Mouse (Mus musculus): ENCODE data around the gene Lgals1. TPM values are rescaled to one million over a fixed set of nuclear protein-coding genes. Genes with fewer than 3 reads are reported as not detected.

The Lgals1 gene
- total and polyA plus RNA-seq, 3 experiments = 637 to 805 (median 735) TPM

GRCm38 (mm10) chr15:78916052-78916826, 10.3 kb upstream of the Lgals1 start:
- Histone ChIP-seq H3K79me2 (replicated peaks; ENCODE audit: control insufficient read depth, extremely low read depth, insufficient read depth, poor library complexity, severe bottlenecking) (no peaks in the 10 kb centered on the region), H3K27ac (ENCODE audit: insufficient read depth, low read depth) (no peak overlapping the region), H3K4me3 (replicated peaks in 1 of 3; ENCODE audit: low read depth in 2 of 3, low read length in 2 of 3, poor library complexity in 1 of 3) (no peak overlapping the region), H3K4me2 (ENCODE audit: insufficient read depth, low read depth, poor library complexity, severe bottlenecking) (no peak overlapping the region), H3K27me3 (replicated peaks) (no peaks in the 10 kb centered on the region), H3K9ac (ENCODE audit: insufficient read depth, low read depth) (no peak overlapping the region), H3K36me3 (replicated peaks in 1 of 2; ENCODE audit: control insufficient read depth in 1 of 2, insufficient read depth in 1 of 2, low read length in 1 of 2) (peaks cover 16 to 70% of the 10 kb centered on the region in 2 experiments), H3K4me1 (ENCODE audit: control insufficient read depth in 1 of 2, insufficient read depth in 2 of 2) (peaks cover 10 to 31% of the 10 kb centered on the region in 2 experiments), H3K9me3 (replicated peaks; ENCODE audit: low read length) (peaks cover 8% of the 10 kb centered on the region)
- DNase-seq (ENCODE audit: extremely low read depth) = no peak
- no peak for TF ChIP-seq ELF1 (IDR thresholded peaks at IDR 0.05; ENCODE audit: low read depth, low read length)
- TF ChIP-seq MAX (IDR thresholded peaks at IDR 0.05; ENCODE audit: low read length) = no peak
- no peak for TF ChIP-seq POLR2AphosphoS2 (IDR thresholded peaks at IDR 0.05; ENCODE audit: low read depth, low read length)
- no peak for TF ChIP-seq POLR2A (IDR thresholded peaks at IDR 0.05; ENCODE audit: low read depth, low read length)
- no peak for TF ChIP-seq RCOR1 (conservative IDR thresholded peaks at IDR 0.05; ENCODE audit: low read depth, low read length)
- no peak for TF ChIP-seq SMC3 (IDR thresholded peaks at IDR 0.05; ENCODE audit: low read depth, low read length)
- no peak for TF ChIP-seq ZKSCAN1 (IDR thresholded peaks at IDR 0.05; ENCODE audit: borderline replicate concordance, low read depth, low read length)
- no peak for TF ChIP-seq PAX5 (IDR thresholded peaks at IDR 0.05; ENCODE audit: low read length)
- TF ChIP-seq MAZ (IDR thresholded peaks at IDR 0.05; ENCODE audit: low read depth, low read length) = no peak
- TF ChIP-seq MYC (IDR thresholded peaks at IDR 0.05; ENCODE audit: low read depth, low read length) = no peak
- in situ Hi-C loops (cut with MboI; ENCODE audit: low pct_ligation_motif_present, low pct_unique_long_range_greater_than_20kb, low sequenced_read_pairs) (loop anchor here (25.0 kb wide), 1 partner anchor 421 kb away; the partner anchor contains the start of genes Maff and Pla2g6), dilution Hi-C loops (cut with MboI; ENCODE audit: extremely low pct_ligation_motif_present, extremely low pct_unique_long_range_greater_than_20kb, low sequenced_read_pairs) (no loop called here)

- no peaks in the 10 kb centered on the region for H3K27me3 ChIP-seq (replicated peaks)
- DNase-seq (ENCODE audit: extremely low read depth) = no peak
- peaks cover 19 to 49% of the 10 kb centered on the region in 2 experiments for H3K4me1 ChIP-seq (ENCODE audit: control insufficient read depth in 1 of 2, insufficient read depth in 2 of 2)
- H3K4me2 ChIP-seq (ENCODE audit: insufficient read depth, low read depth, poor library complexity, severe bottlenecking) = no peak overlapping the region
- peaks cover 11% of the 10 kb centered on the region for H3K9me3 ChIP-seq (replicated peaks; ENCODE audit: low read length)
- peaks cover 8 to 57% of the 10 kb centered on the region in 2 experiments for H3K36me3 ChIP-seq (replicated peaks in 1 of 2; ENCODE audit: control insufficient read depth in 1 of 2, insufficient read depth in 1 of 2, low read length in 1 of 2)
- no peak for TF ChIP-seq CHD1 (IDR thresholded peaks at IDR 0.05; ENCODE audit: low read depth, low read length)
- no peak overlapping the region for H3K27ac ChIP-seq (ENCODE audit: insufficient read depth, low read depth)
- dilution Hi-C loops (cut with MboI; ENCODE audit: extremely low pct_ligation_motif_present, extremely low pct_unique_long_range_greater_than_20kb, low sequenced_read_pairs) = no loop called here
- H3K9ac ChIP-seq (ENCODE audit: insufficient read depth, low read depth) = no peak overlapping the region
- no peaks in the 10 kb centered on the region for H3K79me2 ChIP-seq (replicated peaks; ENCODE audit: control insufficient read depth, extremely low read depth, insufficient read depth, poor library complexity, severe bottlenecking)
- H3K4me3 ChIP-seq (replicated peaks in 1 of 3; ENCODE audit: low read depth in 2 of 3, low read length in 2 of 3, poor library complexity in 1 of 3) = no peak overlapping the region
- in situ Hi-C loops (cut with MboI; ENCODE audit: low pct_ligation_motif_present, low pct_unique_long_range_greater_than_20kb, low sequenced_read_pairs) = loop anchor here (25.0 kb wide), 1 partner anchor 419 kb away; the partner anchor contains the start of genes Maff and Pla2g6
Measured at GRCm38 (mm10) chr15:78918126-78918525, 8.4 kb upstream of the Lgals1 start.

GRCm38 (mm10) chr15:78919914-78920313, 6.6 kb upstream of the Lgals1 start:
- H3K27me3 ChIP-seq (replicated peaks) = no peaks in the 10 kb centered on the region
- H3K79me2 ChIP-seq (replicated peaks; ENCODE audit: control insufficient read depth, extremely low read depth, insufficient read depth, poor library complexity, severe bottlenecking) = no peaks in the 10 kb centered on the region
- H3K4me1 ChIP-seq (ENCODE audit: control insufficient read depth in 1 of 2, insufficient read depth in 2 of 2) = peaks cover 28 to 63% of the 10 kb centered on the region in 2 experiments
- peak overlapping the region; percentile 57 for H3K27ac ChIP-seq (ENCODE audit: insufficient read depth, low read depth)
- H3K9ac ChIP-seq (ENCODE audit: insufficient read depth, low read depth) = peak overlapping the region; percentile 0; the same call in 1 of the 2 replicates
- H3K4me2 ChIP-seq (ENCODE audit: insufficient read depth, low read depth, poor library complexity, severe bottlenecking) = peak overlapping the region; percentile 9; the same call in 1 of the 2 replicates
- peaks cover 4 to 39% of the 10 kb centered on the region in 2 experiments for H3K36me3 ChIP-seq (replicated peaks in 1 of 2; ENCODE audit: control insufficient read depth in 1 of 2, insufficient read depth in 1 of 2, low read length in 1 of 2)
- dilution Hi-C loops (cut with MboI; ENCODE audit: extremely low pct_ligation_motif_present, extremely low pct_unique_long_range_greater_than_20kb, low sequenced_read_pairs) = no loop called here
- H3K9me3 ChIP-seq (replicated peaks; ENCODE audit: low read length) = peaks cover 3% of the 10 kb centered on the region
- in situ Hi-C loops (cut with MboI; ENCODE audit: low pct_ligation_motif_present, low pct_unique_long_range_greater_than_20kb, low sequenced_read_pairs) = loop anchor here (25.0 kb wide), 1 partner anchor 417 kb away; the partner anchor contains the start of genes Maff and Pla2g6
- no peak for DNase-seq (ENCODE audit: extremely low read depth)
- H3K4me3 ChIP-seq (replicated peaks in 1 of 3; ENCODE audit: low read depth in 2 of 3, low read length in 2 of 3, poor library complexity in 1 of 3) = no peak overlapping the region
- TF ChIP-seq JUN (IDR thresholded peaks at IDR 0.05; ENCODE audit: insufficient read depth, low read depth, low read length) = no peak; the same call in 1 of the 2 replicates
- TF ChIP-seq CTCF (conservative IDR thresholded peaks at IDR 0.05 in 1 of 2, IDR thresholded peaks at IDR 0.05 in 1 of 2; ENCODE audit: low read depth in 2 of 2, low read length in 2 of 2) = no peak
- TF ChIP-seq EP300 (IDR thresholded peaks at IDR 0.05; ENCODE audit: low read length) = peak; percentile 77
- no peak for TF ChIP-seq POLR2A (IDR thresholded peaks at IDR 0.05; ENCODE audit: low read depth, low read length)
- TF ChIP-seq NELFE (IDR thresholded peaks at IDR 0.05; ENCODE audit: low read depth, low read length) = no peak
- peak; percentile 77 for TF ChIP-seq JUND (conservative IDR thresholded peaks at IDR 0.05; ENCODE audit: low read depth, low read length)
- no peak for TF ChIP-seq USF2 (conservative IDR thresholded peaks at IDR 0.05; ENCODE audit: low read depth, low read length)
- no peak for TF ChIP-seq KAT2A (IDR thresholded peaks at IDR 0.05; ENCODE audit: insufficient replicate concordance, low read length)
- no peak for TF ChIP-seq USF1 (IDR thresholded peaks at IDR 0.05; ENCODE audit: low read depth, low read length)
- peak; percentile 92 for TF ChIP-seq IRF4 (IDR thresholded peaks at IDR 0.05; ENCODE audit: low read depth, low read length)
- TF ChIP-seq UBTF (IDR thresholded peaks at IDR 0.05; ENCODE audit: low read depth, low read length) = no peak
- TF ChIP-seq RAD21 (IDR thresholded peaks at IDR 0.05; ENCODE audit: low read depth, low read length) = no peak
- no peak; the same call in 1 of the 2 replicates for TF ChIP-seq MAFK (IDR thresholded peaks at IDR 0.05; ENCODE audit: insufficient replicate concordance, low read length)
- no peak for TF ChIP-seq SMC3 (IDR thresholded peaks at IDR 0.05; ENCODE audit: low read depth, low read length)
- peak; percentile 33; the same call in 1 of the 2 replicates for TF ChIP-seq ETS1 (conservative IDR thresholded peaks at IDR 0.05; ENCODE audit: low read depth, low read length)
- TF ChIP-seq ELF1 (IDR thresholded peaks at IDR 0.05; ENCODE audit: low read depth, low read length) = 0 out of 2 replicates have a peak, but pooled peaks have one; percentile 19

Data from CH12.LX (cell line).